Mouse (Mus musculus): ENCODE results near the gene Rec114. TPM values are rescaled to one million over a fixed set of nuclear protein-coding genes. Genes with fewer than 3 reads are reported as not detected.

Rec114 gene
- polyA plus RNA-seq, 1 experiment from 2014 or later, result 6.9 TPM

- Histone ChIP-seq H3K27me3 (ENCODE audit: control insufficient read depth, insufficient read depth, low read length) (no peaks in the 10 kb centered on the region), H3K27ac (replicated peaks in 1 of 2; ENCODE audit: control insufficient read depth in 1 of 2, insufficient read depth in 1 of 2, low read depth in 2 of 2, low read length in 2 of 2) (no peak overlapping the region), H3K9me3 (ENCODE audit: control insufficient read depth, low read length) (no peaks in the 10 kb centered on the region), H3K4me1 (ENCODE audit: control insufficient read depth in 2 of 2, insufficient read depth in 2 of 2, low read length in 2 of 2) (no peaks in the 10 kb centered on the region), H3K4me2 (ENCODE audit: low read length) (no peak overlapping the region), H3K4me3 (ENCODE audit: control insufficient read depth in 1 of 2, insufficient read depth in 1 of 2, low read depth in 1 of 2, low read length in 2 of 2) (no peak overlapping the region), H3K9ac (ENCODE audit: low read length) (no peak overlapping the region), H3K36me3 (ENCODE audit: control insufficient read depth, insufficient read depth, low read length) (peaks cover 46% of the 10 kb centered on the region)
- ATAC-seq (ENCODE audit: insufficient number of reproducible peaks, insufficient read depth, low FRiP score, low read depth), result no peak
- 77% methylated on average over 2 of the region's 2 CpGs for WGBS
Observed at GRCm38 (mm10) chr9:58630441-58630840, 113.3 kb downstream of the Rec114 start.

- Histone ChIP-seq H3K4me1 (ENCODE audit: control insufficient read depth in 2 of 2, insufficient read depth in 2 of 2, low read length in 2 of 2) (0 out of 4 replicates have a peak, but pooled peaks cover 0 to 3% of the 10 kb centered on the region in 2 experiments), H3K4me3 (ENCODE audit: control insufficient read depth in 1 of 2, insufficient read depth in 1 of 2, low read depth in 1 of 2, low read length in 2 of 2) (no peak overlapping the region), H3K9ac (ENCODE audit: low read length) (no peak overlapping the region), H3K9me3 (ENCODE audit: control insufficient read depth, low read length) (no peaks in the 10 kb centered on the region), H3K4me2 (ENCODE audit: low read length) (no peak overlapping the region), H3K27ac (replicated peaks in 1 of 2; ENCODE audit: control insufficient read depth in 1 of 2, insufficient read depth in 1 of 2, low read depth in 2 of 2, low read length in 2 of 2) (no peak overlapping the region), H3K36me3 (ENCODE audit: control insufficient read depth, insufficient read depth, low read length) (peaks cover 35% of the 10 kb centered on the region), H3K27me3 (ENCODE audit: control insufficient read depth, insufficient read depth, low read length) (no peaks in the 10 kb centered on the region)
- WGBS, result 82% methylated on average over 2 of the region's 2 CpGs
- ATAC-seq (ENCODE audit: insufficient number of reproducible peaks, insufficient read depth, low FRiP score, low read depth), result no peak
Observed at GRCm38 (mm10) chr9:58627197-58627596, 116.6 kb downstream of the Rec114 start.

- no peak overlapping the region for H3K4me3 ChIP-seq (ENCODE audit: control insufficient read depth in 1 of 2, insufficient read depth in 1 of 2, low read depth in 1 of 2, low read length in 2 of 2)
- peak overlapping the region in 1 of 2 experiments; percentile 4; a peak in 1 of 4 replicates for H3K27ac ChIP-seq (replicated peaks in 1 of 2; ENCODE audit: control insufficient read depth in 1 of 2, insufficient read depth in 1 of 2, low read depth in 2 of 2, low read length in 2 of 2)
- no peak for ATAC-seq (ENCODE audit: insufficient number of reproducible peaks, insufficient read depth, low FRiP score, low read depth)
- peaks cover 12% of the 10 kb centered on the region for H3K36me3 ChIP-seq (ENCODE audit: control insufficient read depth, insufficient read depth, low read length)
- H3K4me1 ChIP-seq (ENCODE audit: control insufficient read depth in 2 of 2, insufficient read depth in 2 of 2, low read length in 2 of 2), result peaks cover 6 to 20% of the 10 kb centered on the region in 2 experiments; a peak in 3 of 4 replicates
- H3K9me3 ChIP-seq (ENCODE audit: control insufficient read depth, low read length), result no peaks in the 10 kb centered on the region
- no peak overlapping the region for H3K9ac ChIP-seq (ENCODE audit: low read length)
- no peak overlapping the region for H3K4me2 ChIP-seq (ENCODE audit: low read length)
- WGBS, result 77% methylated on average over 1 of the region's 1 CpGs
- no peaks in the 10 kb centered on the region for H3K27me3 ChIP-seq (ENCODE audit: control insufficient read depth, insufficient read depth, low read length)
Observed at GRCm38 (mm10) chr9:58623009-58623408, 120.8 kb downstream of the Rec114 start.

- no peaks in the 10 kb centered on the region for H3K27me3 ChIP-seq (ENCODE audit: control insufficient read depth, insufficient read depth, low read length)
- WGBS, result 91% methylated on average over 3 of the region's 3 CpGs
- H3K9me3 ChIP-seq (ENCODE audit: control insufficient read depth, low read length), result no peaks in the 10 kb centered on the region
- no peak overlapping the region for H3K27ac ChIP-seq (replicated peaks in 1 of 2; ENCODE audit: control insufficient read depth in 1 of 2, insufficient read depth in 1 of 2, low read depth in 2 of 2, low read length in 2 of 2)
- ATAC-seq (ENCODE audit: insufficient number of reproducible peaks, insufficient read depth, low FRiP score, low read depth), result no peak
- H3K36me3 ChIP-seq (ENCODE audit: control insufficient read depth, insufficient read depth, low read length), result no peaks in the 10 kb centered on the region
- H3K4me3 ChIP-seq (ENCODE audit: control insufficient read depth in 1 of 2, insufficient read depth in 1 of 2, low read depth in 1 of 2, low read length in 2 of 2), result no peak overlapping the region
- no peak overlapping the region for H3K4me2 ChIP-seq (ENCODE audit: low read length)
- H3K9ac ChIP-seq (ENCODE audit: low read length), result no peak overlapping the region
- peaks cover 9 to 42% of the 10 kb centered on the region in 2 experiments; a peak in 3 of 4 replicates for H3K4me1 ChIP-seq (ENCODE audit: control insufficient read depth in 2 of 2, insufficient read depth in 2 of 2, low read length in 2 of 2)
Observed at GRCm38 (mm10) chr9:58615064-58615938, 128.5 kb downstream of the Rec114 start.

- Histone ChIP-seq H3K4me2 (ENCODE audit: low read length) (no peak overlapping the region), H3K4me3 (ENCODE audit: control insufficient read depth in 1 of 2, insufficient read depth in 1 of 2, low read depth in 1 of 2, low read length in 2 of 2) (no peak overlapping the region), H3K9me3 (ENCODE audit: control insufficient read depth, low read length) (no peaks in the 10 kb centered on the region), H3K4me1 (ENCODE audit: control insufficient read depth in 2 of 2, insufficient read depth in 2 of 2, low read length in 2 of 2) (peaks cover 5 to 28% of the 10 kb centered on the region in 2 experiments; a peak in 3 of 4 replicates), H3K27me3 (ENCODE audit: control insufficient read depth, insufficient read depth, low read length) (no peaks in the 10 kb centered on the region), H3K9ac (ENCODE audit: low read length) (no peak overlapping the region), H3K36me3 (ENCODE audit: control insufficient read depth, insufficient read depth, low read length) (no peaks in the 10 kb centered on the region), H3K27ac (replicated peaks in 1 of 2; ENCODE audit: control insufficient read depth in 1 of 2, insufficient read depth in 1 of 2, low read depth in 2 of 2, low read length in 2 of 2) (peak overlapping the region; percentile 33 to 64)
- ATAC-seq (ENCODE audit: insufficient number of reproducible peaks, insufficient read depth, low FRiP score, low read depth), result no peak
- 72% methylated on average over 1 of the region's 1 CpGs for WGBS
Observed at GRCm38 (mm10) chr9:58613790-58614189, 130.0 kb downstream of the Rec114 start.

Other genes starting within 250 kb of the Rec114 start
- 30.9 and 31.0 TPM in 2 replicates for gene Cd276, start 188.5 kb downstream of the Rec114 start, polyA plus RNA-seq (2014; fragmentation: Nextera tagmentation; extraction: Ambion mirVana)
- 133 and 136 TPM in 2 replicates for gene Nptn, start 161.7 kb downstream of the Rec114 start, polyA plus RNA-seq (2014; fragmentation: Nextera tagmentation; extraction: Ambion mirVana)
- gene Hcn4, start 79.4 kb upstream of the Rec114 start, polyA plus RNA-seq (2014; fragmentation: Nextera tagmentation; extraction: Ambion mirVana), result 2.0 and 3.6 TPM in 2 replicates

Data from heart, embryonic 14.5 days (tissue).